Mouse (Mus musculus): ENCODE results near the gene 2900011O08Rik.
A peak's percentile ranks its signal among the peaks of the same experiment; 100 is the strongest.
"Not testable (repeated sequence)": the region's sequence is repeated elsewhere in the genome, so short reads cannot be mapped to it uniquely, and the experiment has no call there.

The 2900011O08Rik gene

DNA sequence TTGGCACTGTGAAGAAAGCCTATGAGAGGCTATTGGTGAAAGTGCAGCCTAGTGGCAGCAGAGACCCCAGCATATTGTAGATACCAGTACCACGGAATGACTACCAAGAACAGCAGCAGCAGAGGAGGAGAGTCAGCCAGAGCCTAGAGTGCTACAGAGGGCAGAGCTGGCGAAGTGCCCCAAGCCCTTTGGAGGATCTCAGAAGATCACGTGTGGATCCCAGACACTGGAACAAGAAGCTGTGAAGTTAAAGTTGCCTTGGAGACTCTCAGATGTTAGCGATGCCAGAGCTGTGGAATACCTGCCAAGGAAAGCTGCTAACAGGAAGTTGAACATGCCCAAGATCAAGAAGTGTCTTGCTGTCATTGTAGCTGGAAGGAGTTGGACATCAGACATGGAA lies 18.9 kb downstream of the 2900011O08Rik start:
- peak in 1 of 2 experiments; percentile 39 for DNase-seq

DNA sequence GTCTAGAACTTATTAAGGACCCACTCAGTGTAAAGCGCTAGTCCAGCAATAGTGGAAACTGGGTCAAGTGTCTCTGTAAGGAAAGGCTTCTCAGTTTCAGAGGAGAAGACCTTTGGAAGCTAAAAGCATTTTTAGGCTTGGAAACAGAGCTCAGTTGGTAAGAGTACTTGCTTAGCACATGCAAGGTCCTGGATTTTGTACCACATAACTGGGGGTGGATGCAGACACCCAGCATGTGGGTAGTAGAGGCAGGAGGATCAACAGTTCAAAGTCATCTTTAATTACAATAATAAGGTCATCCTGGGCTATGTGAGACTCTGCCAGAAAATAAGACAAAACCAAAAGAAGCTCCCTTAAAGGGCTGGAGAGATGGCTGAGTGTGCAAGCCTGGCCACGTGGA lies 21.7 kb downstream of the 2900011O08Rik start:
- no peak for DNase-seq

DNA sequence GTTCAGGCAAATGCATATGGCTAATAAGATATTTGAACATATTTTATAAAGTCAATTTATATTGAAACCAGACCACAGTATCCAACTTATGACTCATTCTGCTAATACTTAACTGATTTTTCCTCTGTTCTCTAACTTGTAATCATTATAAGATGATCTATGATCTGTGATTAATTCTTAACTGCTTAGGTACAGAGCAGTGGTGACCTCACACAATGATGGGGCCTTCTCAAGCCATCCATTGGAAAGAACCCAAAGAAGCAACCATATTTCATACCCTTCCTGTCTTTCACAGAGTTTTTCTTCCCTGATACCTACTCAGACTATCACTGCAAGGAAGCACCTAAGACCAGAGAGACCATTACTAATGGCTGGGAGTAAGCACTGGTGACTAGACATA lies 22.3 kb downstream of the 2900011O08Rik start:
- no peak for DNase-seq

DNA sequence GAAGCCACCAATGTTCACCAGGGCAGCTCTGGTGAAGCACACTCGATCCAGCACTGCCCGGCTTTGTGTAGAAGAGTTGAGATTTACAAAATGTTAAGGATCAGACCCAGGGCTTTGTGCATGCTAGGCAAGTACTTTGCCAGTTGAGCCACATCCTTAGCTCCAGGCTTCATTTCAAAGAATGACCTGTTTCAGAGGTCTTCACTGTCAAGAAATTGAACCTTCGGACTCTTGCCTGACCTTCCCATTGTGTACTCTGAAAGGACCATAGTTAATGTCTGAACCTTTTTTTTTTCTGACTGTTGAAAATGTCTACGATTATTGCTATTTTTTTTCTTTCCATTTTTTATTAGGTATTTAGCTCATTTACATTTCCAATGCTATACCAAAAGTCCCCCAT lies 23.6 kb downstream of the 2900011O08Rik start:
- DNase-seq: no peak

DNA sequence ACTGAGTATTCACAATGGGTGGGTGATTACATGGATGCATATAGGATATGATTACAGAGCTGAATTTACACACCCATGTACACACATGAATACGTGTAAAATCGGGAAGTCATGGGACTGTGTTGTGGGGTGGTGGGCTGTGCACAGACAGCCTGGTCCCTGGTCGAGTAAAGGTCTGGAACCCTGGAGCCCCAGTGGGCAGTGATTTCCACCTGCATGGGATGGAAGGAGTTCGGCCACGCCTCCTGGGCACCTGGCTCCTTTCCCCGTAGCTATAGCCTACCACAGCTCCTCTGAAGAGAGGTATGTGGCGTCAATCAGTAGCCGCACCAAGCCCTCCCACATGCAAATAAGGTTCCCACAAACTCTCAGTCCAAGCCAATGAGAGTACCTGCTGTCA lies 30.9 kb downstream of the 2900011O08Rik start:
- DNase-seq: no peak

DNA sequence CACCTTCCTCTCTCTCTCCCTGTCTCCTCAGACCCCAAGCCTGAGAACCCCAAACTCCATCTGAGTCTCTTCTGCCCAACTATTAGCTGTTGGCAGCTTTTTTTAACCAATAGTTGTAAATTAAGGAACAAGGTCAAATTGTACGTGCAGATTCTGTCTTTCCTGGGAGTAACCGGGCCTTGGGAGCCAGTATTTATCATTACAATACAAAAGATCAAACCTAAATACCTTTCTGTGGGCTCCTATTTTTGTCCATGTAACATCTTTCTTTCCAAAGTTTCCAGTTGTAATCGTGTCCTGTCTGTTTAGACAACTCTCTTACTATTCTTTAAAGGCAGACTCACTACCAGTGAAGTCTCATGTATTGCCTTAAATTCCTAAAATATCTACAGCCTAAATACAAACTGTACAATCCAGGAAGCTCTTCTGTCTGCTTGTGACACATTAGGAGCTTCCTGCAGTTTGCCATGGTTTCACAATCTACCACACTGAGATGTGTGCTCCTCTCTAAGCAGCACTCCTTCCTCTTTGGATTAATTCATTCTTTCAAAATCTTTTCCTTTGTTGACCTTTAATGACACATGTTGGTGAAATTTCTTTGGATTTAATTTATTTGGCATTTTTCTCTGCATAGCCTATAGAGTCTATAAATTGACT lies 34.9 kb downstream of the 2900011O08Rik start:
- no peak for DNase-seq

DNA sequence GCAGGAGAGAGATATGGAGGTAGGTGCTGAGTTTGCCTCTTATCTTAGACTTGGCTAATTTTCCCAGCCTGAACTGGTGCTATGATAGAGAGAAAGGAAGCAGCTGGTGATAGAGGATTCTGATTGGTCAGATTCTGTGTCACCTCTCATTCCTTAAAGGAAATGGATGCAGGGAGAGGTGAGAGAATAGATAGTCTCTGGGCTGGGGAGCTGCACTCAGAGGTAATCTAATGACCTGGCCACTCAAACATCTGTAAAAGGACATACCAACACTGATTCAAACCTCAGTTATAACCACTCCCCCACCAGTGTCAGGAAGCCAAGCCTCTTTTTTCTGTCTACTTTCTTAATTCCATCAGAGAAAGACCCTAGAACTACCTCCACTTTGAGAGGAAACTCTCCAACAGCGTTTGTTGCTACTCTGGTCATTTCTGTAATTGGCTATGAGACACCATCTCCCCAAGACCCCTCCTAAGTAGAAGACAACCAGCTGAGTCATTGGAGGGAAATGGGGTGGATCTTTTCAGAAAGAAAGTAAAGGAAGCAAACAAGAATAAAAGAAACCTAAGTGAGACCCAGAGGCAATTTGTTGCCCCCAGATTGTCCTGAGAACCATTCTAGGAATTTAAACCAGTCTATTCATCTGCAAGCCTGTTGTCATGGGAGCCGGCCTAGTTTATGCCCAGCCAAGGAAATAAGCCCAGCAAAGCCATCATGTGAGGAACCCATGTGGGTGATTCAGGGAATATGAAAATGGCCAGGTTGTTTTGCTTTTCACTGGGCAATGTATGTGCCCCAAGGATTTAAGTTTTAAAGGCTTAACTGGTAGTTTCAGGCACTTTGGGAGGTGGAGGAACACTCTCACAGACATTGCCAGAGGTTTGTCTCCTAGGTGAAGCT lies 38.9 kb downstream of the 2900011O08Rik start:
- DNase-seq: no peak

DNA sequence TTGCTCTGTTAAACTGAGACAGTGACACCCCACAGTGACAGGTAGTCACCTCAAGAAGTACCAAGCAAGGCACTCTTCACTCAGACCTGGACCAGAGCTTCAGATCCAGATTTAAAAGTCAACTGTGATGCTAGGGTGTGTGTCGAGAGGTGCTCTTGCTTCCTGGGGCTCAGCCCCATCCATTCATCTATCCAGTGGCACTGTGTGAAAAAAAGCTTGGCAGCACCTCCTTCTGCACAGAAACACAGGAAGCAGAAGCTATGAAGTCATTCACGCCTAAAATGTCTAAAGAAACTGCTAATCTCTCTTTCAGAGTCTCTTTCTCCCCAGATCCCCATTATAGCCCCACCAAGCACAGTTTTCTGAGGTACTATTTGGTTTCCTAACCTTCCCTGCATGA lies 42.7 kb downstream of the 2900011O08Rik start:
- no peak for DNase-seq

DNA sequence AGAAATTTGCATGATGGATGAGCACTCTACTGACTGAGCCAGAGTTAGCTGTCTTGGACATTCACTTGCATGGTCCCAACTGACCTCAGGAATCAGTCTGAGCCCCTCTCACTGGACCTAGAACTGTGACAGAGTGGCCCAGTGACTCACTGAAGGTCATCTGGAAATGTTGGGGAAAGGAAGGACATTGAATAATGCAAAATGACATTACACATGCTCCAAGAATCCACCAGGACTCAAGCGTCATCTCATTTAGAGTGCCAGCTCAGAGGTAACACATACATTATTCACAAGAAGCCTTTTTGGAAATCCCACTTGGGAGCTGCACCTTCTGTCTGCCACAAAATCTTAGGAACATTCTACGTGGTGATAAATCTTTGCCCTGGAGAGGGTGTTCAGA lies 43.4 kb downstream of the 2900011O08Rik start:
- no peak for DNase-seq

DNA sequence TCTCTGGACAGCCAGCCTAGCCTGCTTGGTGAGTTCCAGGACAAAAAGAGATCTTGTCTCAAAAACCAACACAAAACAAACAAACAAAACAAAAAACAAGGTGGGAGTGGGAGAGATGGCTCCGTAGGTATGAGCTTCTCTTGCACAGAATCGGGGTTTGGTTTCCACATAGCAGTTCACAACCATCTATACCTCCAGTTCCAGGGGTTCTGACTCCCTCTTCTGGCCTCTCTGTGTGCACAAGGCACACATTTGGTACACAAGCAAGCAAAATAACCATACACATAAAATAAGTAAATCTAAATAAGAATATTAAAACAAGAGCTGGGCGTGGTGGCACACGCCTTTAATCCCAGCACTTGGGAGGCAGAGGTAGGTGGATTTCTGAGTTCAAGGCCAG lies 44.2 kb downstream of the 2900011O08Rik start:
- DNase-seq: no peak

DNA sequence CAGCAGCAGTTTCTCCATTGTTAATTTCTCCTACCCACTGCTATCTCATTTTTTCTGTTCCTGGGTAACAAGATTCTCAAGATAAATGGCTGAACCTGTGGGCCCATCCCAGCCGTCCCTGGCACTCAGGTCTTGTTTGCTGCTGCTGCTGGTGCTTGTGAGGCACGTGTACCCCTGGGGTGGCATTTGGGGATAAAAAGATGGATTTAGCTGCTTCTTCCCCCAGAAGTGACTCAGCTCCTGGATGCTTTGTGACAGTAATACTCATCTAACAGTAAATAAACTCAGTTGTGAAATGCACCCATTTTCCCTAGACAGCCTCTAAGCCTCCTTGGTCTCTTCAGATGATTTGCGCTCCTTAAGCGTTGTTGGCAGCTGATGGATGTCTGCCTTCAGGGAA lies 46.7 kb downstream of the 2900011O08Rik start:
- DNase-seq: no peak

DNA sequence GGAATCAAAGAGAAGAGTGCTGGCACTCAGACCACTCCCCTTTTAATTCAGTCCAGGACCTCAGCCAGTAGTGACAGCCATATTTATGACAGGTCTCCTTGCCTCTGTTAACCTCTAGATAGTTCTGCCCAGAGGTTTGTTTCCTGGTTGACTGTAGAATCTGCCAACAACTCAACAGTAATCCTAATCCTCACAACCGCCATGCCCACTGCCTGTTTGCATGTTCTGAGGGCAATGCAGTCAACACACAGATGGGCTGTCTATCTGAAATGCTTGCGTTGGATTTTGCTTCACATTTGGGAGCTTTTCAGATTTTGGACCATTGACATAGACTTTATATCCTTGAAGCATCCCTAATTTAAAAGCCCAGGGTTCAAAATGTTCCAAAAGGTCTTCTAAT lies 56.0 kb downstream of the 2900011O08Rik start:
- no peak for DNase-seq

DNA sequence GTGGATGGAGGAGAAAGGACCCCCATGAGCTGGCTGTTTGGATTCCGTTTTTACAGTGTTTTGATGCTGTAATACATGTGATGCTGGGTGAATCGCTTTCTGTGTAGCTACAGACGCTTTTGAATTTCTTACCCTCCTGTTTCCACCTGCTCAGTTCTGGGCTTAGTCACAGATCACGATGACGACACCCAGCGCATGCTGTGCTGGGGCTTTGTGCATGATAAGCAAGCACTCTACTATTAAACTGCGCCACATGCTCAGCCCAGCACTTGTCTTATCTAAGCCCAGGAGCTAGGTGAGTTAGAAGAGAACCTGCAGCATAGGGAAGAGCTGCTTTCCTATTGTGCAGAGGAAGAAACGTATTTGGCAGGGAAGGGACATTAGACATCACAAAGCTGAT lies 58.3 kb downstream of the 2900011O08Rik start:
- peak; percentile 65 to 78 for DNase-seq

DNA sequence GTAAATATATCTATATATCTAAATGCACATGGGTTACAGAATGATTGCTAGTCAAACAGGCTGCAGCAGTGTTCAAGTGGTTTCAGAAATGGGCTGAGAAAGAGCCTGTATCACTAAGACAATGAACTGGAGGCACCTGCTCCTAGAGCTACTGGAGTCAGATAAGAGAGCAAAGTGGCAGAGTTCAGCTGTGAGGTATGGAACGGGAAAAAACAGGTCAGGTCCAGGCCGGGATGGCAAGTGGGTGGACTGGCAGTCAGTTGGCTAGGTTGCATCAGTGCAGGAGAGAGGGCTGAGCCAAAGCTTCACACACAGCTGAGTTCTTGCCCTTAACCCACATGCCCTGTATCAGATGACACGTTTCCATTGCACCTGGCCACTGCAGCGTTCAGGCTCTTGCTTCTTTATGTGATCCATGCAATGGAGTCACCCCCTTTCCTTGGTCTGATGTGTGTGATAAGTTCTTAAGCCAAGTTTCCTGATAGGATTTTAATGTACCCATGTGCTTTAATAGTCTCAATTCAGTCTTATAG lies 59.9 kb downstream of the 2900011O08Rik start:
- DNase-seq: peak in 1 of 2 experiments; percentile 13

DNA sequence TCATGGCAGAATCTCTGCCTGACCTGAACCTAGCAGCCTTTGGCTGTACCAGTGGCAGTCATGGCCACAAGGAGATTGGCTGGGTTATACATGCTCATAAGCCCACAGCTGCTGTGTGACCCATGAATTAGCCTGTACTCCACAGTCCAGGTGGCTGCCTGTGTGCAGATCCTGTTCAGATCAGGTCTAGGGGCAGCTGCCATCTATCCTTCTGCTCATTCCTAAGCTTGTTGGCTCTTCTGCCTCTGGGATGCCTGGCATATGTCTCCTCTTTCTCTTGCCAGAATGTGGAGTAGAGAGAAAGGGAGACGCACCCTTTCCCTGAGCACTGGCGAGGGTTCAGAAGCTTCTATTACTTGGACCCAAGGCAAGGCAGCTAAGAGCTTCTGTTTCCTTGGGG lies 65.8 kb downstream of the 2900011O08Rik start:
- peak; percentile 50 to 59 for DNase-seq

DNA sequence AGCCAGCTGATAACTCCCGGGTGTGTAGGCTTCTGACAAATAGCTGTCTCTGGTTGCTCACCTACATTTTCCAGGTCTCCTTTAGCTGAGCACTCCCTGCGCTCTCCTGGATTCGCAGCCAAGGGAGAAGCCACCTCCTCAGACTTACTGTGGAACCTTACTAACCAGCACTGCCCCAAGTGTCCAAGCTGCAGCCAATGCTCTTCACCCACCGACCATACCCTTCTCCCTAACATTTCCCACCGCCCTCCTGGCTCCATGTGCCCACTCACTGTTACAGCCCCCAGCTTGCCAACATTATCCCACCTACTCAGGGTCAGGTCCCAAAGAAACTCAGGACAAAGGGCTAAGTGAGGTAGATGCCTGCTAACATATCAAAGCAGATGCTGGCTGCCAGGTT lies 66.7 kb downstream of the 2900011O08Rik start:
- DNase-seq: no peak

DNA sequence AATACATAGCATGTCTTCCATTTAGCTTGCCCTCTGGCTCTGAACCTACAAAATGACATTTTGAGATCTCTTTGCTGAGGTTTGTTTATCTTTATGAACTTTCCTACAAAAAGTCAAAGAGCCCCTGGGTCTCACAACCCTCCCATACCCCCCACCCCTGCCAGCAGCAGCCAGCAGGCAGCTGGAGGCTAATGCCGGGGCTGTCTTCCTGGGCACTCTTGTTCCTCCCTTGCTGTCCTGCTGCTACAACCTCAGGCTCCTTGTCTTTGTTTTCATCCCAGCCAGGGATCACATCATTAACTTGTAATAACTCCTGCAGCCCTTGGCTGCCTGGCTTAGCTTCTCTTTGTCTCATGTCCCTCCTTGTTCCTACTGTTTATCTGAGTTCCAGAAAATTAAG lies 68.9 kb downstream of the 2900011O08Rik start:
- DNase-seq: no peak

DNA sequence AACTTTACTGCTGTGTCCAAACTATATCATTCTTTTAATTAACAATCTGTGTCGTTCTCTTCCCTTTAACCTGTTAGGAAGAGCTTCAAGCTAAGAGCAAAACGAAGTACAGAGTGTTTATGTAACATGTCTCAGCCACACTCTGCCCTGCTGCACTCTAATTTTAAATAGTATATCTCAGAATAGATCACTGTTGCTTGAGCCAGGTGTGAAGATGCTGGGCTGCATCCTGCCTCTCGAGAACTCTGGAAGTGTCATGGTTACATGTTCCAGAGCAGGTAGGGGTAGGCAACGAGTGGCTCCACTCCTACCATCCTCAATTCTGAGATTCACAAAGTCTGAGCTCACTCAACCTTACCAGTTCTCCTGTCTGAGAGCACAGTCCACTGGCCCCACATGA lies 70.3 kb downstream of the 2900011O08Rik start:
- no peak for DNase-seq

DNA sequence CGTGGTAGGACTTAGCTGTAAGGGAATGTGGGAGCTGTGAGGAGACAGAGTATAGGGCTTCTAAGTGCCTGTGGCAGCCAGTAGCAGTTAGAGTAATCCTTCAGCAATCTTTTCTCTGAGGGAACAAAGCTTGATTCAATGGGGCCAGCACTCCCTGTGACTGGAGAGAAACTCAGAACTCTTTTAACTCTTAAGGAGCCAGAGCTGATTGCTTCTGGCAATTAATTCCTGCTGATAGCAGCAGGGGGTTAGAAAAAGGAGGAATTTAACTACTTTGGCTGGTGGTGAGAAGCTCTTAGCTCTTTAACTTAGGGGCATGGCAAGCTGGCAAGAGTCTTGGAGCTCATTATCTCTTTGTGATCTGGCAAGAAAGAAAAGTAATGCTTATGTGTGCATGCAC lies 72.1 kb downstream of the 2900011O08Rik start:
- no peak for DNase-seq

DNA sequence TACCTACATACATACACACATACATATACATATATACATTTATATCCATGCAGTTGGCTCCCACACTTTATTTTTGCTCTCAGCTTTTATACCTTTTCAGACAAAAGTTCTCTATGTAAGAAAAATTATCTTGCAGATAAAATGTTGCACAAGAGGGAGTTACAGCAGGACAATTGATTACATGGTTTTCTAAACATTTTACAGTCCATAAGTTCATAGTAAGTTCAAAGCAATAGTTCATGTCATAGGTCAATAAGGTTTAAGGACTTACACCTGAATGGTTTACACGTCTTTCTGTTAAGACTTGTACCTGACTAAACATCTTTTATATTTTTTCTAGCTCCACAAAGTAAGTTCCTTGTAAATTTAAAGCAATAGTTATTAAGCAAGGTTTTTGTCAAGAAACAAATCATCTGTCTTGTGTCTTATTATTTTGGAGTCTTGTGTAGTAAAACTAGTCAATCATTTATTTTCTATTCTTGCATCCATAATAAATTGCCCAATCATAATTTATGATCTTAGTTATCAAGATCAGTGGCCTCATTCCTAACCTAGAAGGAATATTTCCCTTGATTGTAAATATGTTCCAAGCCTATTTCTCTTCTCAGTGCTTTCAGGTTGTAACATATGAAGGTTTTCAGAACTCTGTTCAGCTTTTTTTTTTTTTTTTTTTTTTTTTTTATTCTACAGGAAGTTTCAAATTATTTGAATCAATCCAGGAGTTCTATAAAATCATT lies 72.9 kb downstream of the 2900011O08Rik start:
- DNase-seq: no peak

DNA sequence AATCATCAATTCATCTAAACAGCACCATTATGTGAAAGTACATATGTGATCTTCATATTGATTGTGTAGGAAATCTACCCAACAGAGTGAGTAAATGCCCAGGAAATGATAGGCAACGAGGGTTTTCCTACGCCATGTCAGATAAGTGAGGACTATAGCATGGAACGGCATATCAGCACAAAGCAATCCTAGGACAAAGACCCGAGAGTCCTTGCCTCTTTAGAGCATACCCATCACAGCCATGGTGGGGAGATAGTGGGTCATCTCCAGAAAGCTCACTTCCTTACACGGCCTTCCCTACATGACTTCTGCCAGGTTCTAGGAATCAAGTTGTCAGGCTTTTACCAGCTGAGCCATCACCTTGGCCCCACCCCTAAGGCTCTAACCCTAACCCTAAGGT lies 73.5 kb downstream of the 2900011O08Rik start:
- no peak for DNase-seq

DNA sequence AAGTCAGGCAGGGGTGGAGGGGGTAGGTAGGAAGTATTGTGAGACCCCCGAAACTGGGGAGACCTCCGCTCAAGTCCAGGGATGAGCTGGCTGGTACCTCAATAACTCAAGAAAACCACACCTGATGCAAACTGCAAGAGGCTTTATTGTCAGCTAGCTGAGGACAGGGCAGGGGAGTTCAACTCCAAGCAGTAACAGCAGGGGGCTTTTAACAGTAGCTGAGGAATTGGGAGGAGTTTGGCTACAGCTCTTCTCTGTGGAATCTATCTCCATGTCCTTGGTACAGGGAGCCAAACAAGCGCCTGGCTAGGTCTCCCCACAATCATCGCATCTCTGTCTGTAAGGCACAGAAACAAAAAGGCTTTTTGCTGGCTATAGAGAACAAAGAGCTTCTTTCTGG lies 80.2 kb downstream of the 2900011O08Rik start:
- not testable (repeated sequence) for DNase-seq

DNA sequence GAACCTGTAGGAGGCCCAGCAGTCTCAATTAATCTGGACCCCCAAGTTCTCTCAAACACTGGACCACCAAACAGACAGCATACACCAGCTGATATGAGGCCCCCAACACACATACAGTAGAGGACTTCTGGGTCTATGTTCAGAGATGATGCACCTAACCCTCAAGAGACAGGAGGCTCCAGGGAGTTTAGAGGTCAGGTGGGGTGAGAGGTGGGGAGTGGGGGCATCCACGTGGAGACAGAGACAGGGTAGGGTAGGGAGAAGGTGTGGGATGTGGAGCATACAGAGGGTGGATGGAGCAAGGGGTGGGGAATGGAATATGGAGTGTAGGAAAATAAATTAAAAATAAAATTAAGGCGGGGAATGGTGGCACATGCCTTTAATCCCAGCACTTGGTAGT lies 82.3 kb downstream of the 2900011O08Rik start:
- DNase-seq: not testable (repeated sequence)

All from cerebellum, postnatal 25 days (tissue).